Mouse (Mus musculus) heart, embryonic 15.5 days (tissue): Measurements from ENCODE around the gene Plekhg4. TPM values are rescaled to one million over a fixed set of nuclear protein-coding genes. Genes with fewer than 3 reads are reported as not detected.

Experiments used
- ATAC-seq: fragments of 200-750 bp; cut with Nextera tagmentation; replicated peaks from 2 replicates; pipeline ENCODE4 v1.8.0; 2017; ENCODE audit warnings: low read depth, moderate TSS enrichment; ENCODE audit not compliant: insufficient number of reproducible peaks, insufficient read depth, low FRiP score
- H3K27ac ChIP-seq: fragments of 300-500 bp; sonication (generic); 2 replicates; pipeline ENCODE4 v1.5.1; 2015; ENCODE audit warnings: mild to moderate bottlenecking, inconsistent platforms
- H3K27me3 ChIP-seq: fragments of 300-500 bp; sonication (generic); 2 replicates; pipeline ENCODE4 v1.6.1; 2015; ENCODE audit warnings: inconsistent platforms
- H3K36me3 ChIP-seq: fragments of 300-500 bp; sonication (generic); 2 replicates; pipeline ENCODE4 v1.6.1; 2015; ENCODE audit warnings: mild to moderate bottlenecking, inconsistent platforms
- H3K4me1 ChIP-seq: fragments of 300-500 bp; sonication (generic); replicated peaks from 2 replicates; pipeline ENCODE4 v1.6.1; 2015; ENCODE audit warnings: inconsistent platforms
- H3K4me2 ChIP-seq: fragments of 300-500 bp; sonication (generic); 2 replicates; pipeline ENCODE4 v1.6.1; 2015; ENCODE audit warnings: inconsistent platforms, mild to moderate bottlenecking, moderate library complexity
- H3K4me3 ChIP-seq: fragments of 300-500 bp; sonication (generic); 2 replicates; pipeline ENCODE4 v1.5.1; 2015; ENCODE audit warnings: mild to moderate bottlenecking, inconsistent platforms
- H3K9ac ChIP-seq: fragments of 300-500 bp; sonication (generic); 2 replicates; pipeline ENCODE4 v1.6.1; 2015; ENCODE audit warnings: mild to moderate bottlenecking, inconsistent platforms
- H3K9me3 ChIP-seq: fragments of 300-500 bp; sonication (generic); replicated peaks from 2 replicates; pipeline ENCODE4 v1.6.1; 2016; ENCODE audit warnings: inconsistent platforms
- WGBS: fragments of 180-500 bp; shearing (Covaris S2); methylation state at CpG from one replicate; pipeline ENCODE4 v1.1.7; 2015; ENCODE audit warnings: mixed read lengths; 5-methylcytosine and 5-hydroxymethylcytosine counted together
- polyA plus RNA-seq: library from polyadenylated mRNA; unstranded; fragments of >200 nt; fragmentation: Nextera tagmentation; extraction: Ambion mirVana; gene quantifications from 2 replicates; pipeline ENCODE4 v1.2.1, GENCODE M21; 2015

Plekhg4 gene
- polyA plus RNA-seq, 1 experiment from 2014 or later: 0.19 TPM

GRCm38 (mm10) chr8:105409947-105410346, 36.9 kb downstream of the Plekhg4 start:
- Histone ChIP-seq H3K36me3 (no peaks in the 10 kb centered on the region), H3K4me3 (no peak overlapping the region), H3K4me1 (peaks cover 7% of the 10 kb centered on the region), H3K27ac (no peak overlapping the region), H3K9ac (no peak overlapping the region), H3K9me3 (no peaks in the 10 kb centered on the region), H3K27me3 (peaks cover 31% of the 10 kb centered on the region), H3K4me2 (no peak overlapping the region)
- 92% methylated on average over 6 of the region's 6 CpGs for WGBS
- no peak for ATAC-seq

- peak; percentile 31; the same call in 1 of the 2 replicates for ATAC-seq
- peaks cover 7% of the 10 kb centered on the region for H3K4me1 ChIP-seq
- no peaks in the 10 kb centered on the region for H3K36me3 ChIP-seq
- H3K27me3 ChIP-seq: peaks cover 33% of the 10 kb centered on the region
- peak within 1 kb of the TSS; percentile 63 for H3K4me2 ChIP-seq
- H3K9me3 ChIP-seq: no peaks in the 10 kb centered on the region
- H3K4me3 ChIP-seq: peak within 1 kb of the TSS; percentile 34
- no peak within 1 kb of the TSS for H3K9ac ChIP-seq
- H3K27ac ChIP-seq: no peak within 1 kb of the TSS
- WGBS: 3% methylated on average over 34 of the region's 34 CpGs
These were observed 40.3 kb downstream of the Plekhg4 start, which contains the start of the genes Kctd19 and Lrrc36 for GRCm38 (mm10) chr8:105413391-105413790. TSS of gene Kctd19 (minus strand) at chr8:105413502. TSS of gene Lrrc36 (plus strand) at chr8:105413571.

GRCm38 (mm10) chr8:105418992-105419391, 45.9 kb downstream of the Plekhg4 start:
- Histone ChIP-seq H3K9ac (no peak overlapping the region), H3K36me3 (no peaks in the 10 kb centered on the region), H3K4me1 (no peaks in the 10 kb centered on the region), H3K4me3 (no peak overlapping the region), H3K27ac (no peak overlapping the region), H3K27me3 (peaks cover 10% of the 10 kb centered on the region), H3K4me2 (no peak overlapping the region), H3K9me3 (no peaks in the 10 kb centered on the region)
- no peak for ATAC-seq
- 82% methylated on average over 2 of the region's 2 CpGs for whole genome bisulfite sequencing

GRCm38 (mm10) chr8:105419800-105420199, 46.7 kb downstream of the Plekhg4 start:
- Histone ChIP-seq H3K27me3 (peaks cover 2% of the 10 kb centered on the region), H3K36me3 (no peaks in the 10 kb centered on the region), H3K9ac (no peak overlapping the region), H3K4me3 (no peak overlapping the region), H3K4me2 (no peak overlapping the region), H3K9me3 (no peaks in the 10 kb centered on the region), H3K27ac (no peak overlapping the region), H3K4me1 (no peaks in the 10 kb centered on the region)
- ATAC-seq: no peak
- 74% methylated on average over 4 of the region's 4 CpGs for whole genome bisulfite sequencing

GRCm38 (mm10) chr8:105422006-105422405, 48.9 kb downstream of the Plekhg4 start:
- Histone ChIP-seq H3K27ac (no peak overlapping the region), H3K36me3 (no peaks in the 10 kb centered on the region), H3K4me1 (no peaks in the 10 kb centered on the region), H3K4me2 (no peak overlapping the region), H3K9me3 (no peaks in the 10 kb centered on the region), H3K9ac (no peak overlapping the region), H3K4me3 (no peak overlapping the region), H3K27me3 (no peaks in the 10 kb centered on the region)
- WGBS: 77% methylated on average over 1 of the region's 1 CpGs
- ATAC-seq: no peak

GRCm38 (mm10) chr8:105426878-105427277, 53.8 kb downstream of the Plekhg4 start:
- 56% methylated on average over 6 of the region's 6 CpGs for WGBS
- ATAC-seq: no peak

GRCm38 (mm10) chr8:105431743-105432515, 58.9 kb downstream of the Plekhg4 start:
- peaks cover 8% of the 10 kb centered on the region; the same call in 1 of the 2 replicates for H3K27me3 ChIP-seq
- no peak overlapping the region for H3K4me2 ChIP-seq
- H3K9me3 ChIP-seq: no peaks in the 10 kb centered on the region
- ATAC-seq: no peak
- H3K4me3 ChIP-seq: no peak overlapping the region
- no peaks in the 10 kb centered on the region for H3K4me1 ChIP-seq
- 66% methylated on average over 7 of the region's 7 CpGs for WGBS
- no peak overlapping the region for H3K27ac ChIP-seq
- no peak overlapping the region for H3K9ac ChIP-seq
- no peaks in the 10 kb centered on the region for H3K36me3 ChIP-seq

More at GRCm38 (mm10) chr8:105426878-105427277, 53.8 kb downstream of the Plekhg4 start:
- Histone ChIP-seq H3K4me1 (no peaks in the 10 kb centered on the region), H3K9me3 (no peaks in the 10 kb centered on the region), H3K27me3 (0 out of 2 replicates have a peak, but pooled peaks cover 3% of the 10 kb centered on the region), H3K9ac (no peak overlapping the region), H3K4me2 (no peak overlapping the region), H3K36me3 (no peaks in the 10 kb centered on the region), H3K27ac (no peak overlapping the region), H3K4me3 (no peak overlapping the region)

Other genes with a start within 250 kb of the Plekhg4 start
- gene Ces4a, start 241.5 kb upstream of the Plekhg4 start, polyA plus RNA-seq: not detected in 2 replicates
- gene Cbfb, start 202.6 kb upstream of the Plekhg4 start, polyA plus RNA-seq: 39.2 and 40.1 TPM in 2 replicates
- gene D230025D16Rik, start 148.1 kb upstream of the Plekhg4 start, polyA plus RNA-seq: 17.7 and 19.6 TPM in 2 replicates
- gene B3gnt9, start 118.1 kb upstream of the Plekhg4 start, polyA plus RNA-seq: 13.6 and 17.6 TPM in 2 replicates
- gene Tradd, start 108.7 kb upstream of the Plekhg4 start, polyA plus RNA-seq: 17.9 and 24.0 TPM in 2 replicates
- gene Fbxl8, start 108.6 kb upstream of the Plekhg4 start, polyA plus RNA-seq: 3.1 and 4.5 TPM in 2 replicates
- 0.13 and 0.30 TPM in 2 replicates for gene Hsf4, start 103.5 kb upstream of the Plekhg4 start, polyA plus RNA-seq
- 3.8 and 4.7 TPM in 2 replicates for gene Nol3, start 97.1 kb upstream of the Plekhg4 start, polyA plus RNA-seq
- 4.9 and 6.7 TPM in 2 replicates for gene 4931428F04Rik, start 83.4 kb upstream of the Plekhg4 start, polyA plus RNA-seq
- 12.3 and 14.2 TPM in 2 replicates for gene Exoc3l, start 77.2 kb upstream of the Plekhg4 start, polyA plus RNA-seq
- 38.3 and 61.5 TPM in 2 replicates for gene E2f4, start 75.6 kb upstream of the Plekhg4 start, polyA plus RNA-seq
- 2.3 and 4.6 TPM in 2 replicates for gene Elmo3, start 67.7 kb upstream of the Plekhg4 start, polyA plus RNA-seq
- gene Lrrc29, start 47.0 kb upstream of the Plekhg4 start, polyA plus RNA-seq: 0.62 and 1.0 TPM in 2 replicates
- gene Tmem208, start 46.9 kb upstream of the Plekhg4 start, polyA plus RNA-seq: 73.0 and 89.2 TPM in 2 replicates
- gene Fhod1, start 25.3 kb upstream of the Plekhg4 start, polyA plus RNA-seq: 1.4 and 2.3 TPM in 2 replicates
- gene Slc9a5, start 24.4 kb upstream of the Plekhg4 start, polyA plus RNA-seq: 0.94 and 2.0 TPM in 2 replicates
- gene Kctd19, start 40.2 kb downstream of the Plekhg4 start, polyA plus RNA-seq: 0.09 and 0.11 TPM in 2 replicates
- 0.08 and 0.19 TPM in 2 replicates for gene Lrrc36, start 40.3 kb downstream of the Plekhg4 start, polyA plus RNA-seq
- 27.5 and 39.8 TPM in 2 replicates for gene Tppp3, start 98.3 kb downstream of the Plekhg4 start, polyA plus RNA-seq
- gene Zdhhc1, start 123.6 kb downstream of the Plekhg4 start, polyA plus RNA-seq: 23.2 and 30.7 TPM in 2 replicates
- gene Hsd11b2, start 145.5 kb downstream of the Plekhg4 start, polyA plus RNA-seq: 0.15 and 0.58 TPM in 2 replicates
- gene Atp6v0d1, start 192.8 kb downstream of the Plekhg4 start, polyA plus RNA-seq: 50.0 and 63.3 TPM in 2 replicates
- gene Ripor1, start 232.0 kb downstream of the Plekhg4 start, polyA plus RNA-seq: 27.9 and 36.5 TPM in 2 replicates